8 mouse cellular contexts compared by ENCODE assay signal in genomic region chr7:27797906-27798811, GRCm38 (mm10). TPM values are rescaled to one million over a fixed set of nuclear protein-coding genes. Genes with fewer than 3 reads are reported as not detected.
DNase-seq lines count a peak whose midpoint lies in the region; ATAC-seq and TF ChIP-seq lines count a peak whose summit lies in the region.

No protein-coding gene starts in this region.

- no peak overlapping the region for H3K4me3 ChIP-seq in lung, embryonic 14.5 days (ENCODE audit: low read depth, low read length)
- peak overlapping the region; percentile 30 for H3K4me3 ChIP-seq in forebrain, embryonic 10.5 days
- peak overlapping the region; percentile 35; the same call in 1 of the 2 replicates for H3K4me3 ChIP-seq in limb, embryonic 10.5 days
- H3K4me3 ChIP-seq in stomach, embryonic 14.5 days (ENCODE audit: low read depth, low read length), result no peak overlapping the region

- H3K4me2 ChIP-seq in lung, embryonic 14.5 days, result peak overlapping the region; percentile 37
- H3K4me2 ChIP-seq in stomach, embryonic 14.5 days (replicated peaks; ENCODE audit: low read depth, low read length), result 0 out of 2 replicates have a peak overlapping the region, but pooled peaks have one; percentile 16

- H3K27me3 ChIP-seq in lung, embryonic 14.5 days (ENCODE audit: insufficient read depth, low read length), result no peaks in the 10 kb centered on the region
- H3K27me3 ChIP-seq in forebrain, embryonic 10.5 days (ENCODE audit: poor library complexity, severe bottlenecking), result no peaks in the 10 kb centered on the region
- H3K27me3 ChIP-seq in limb, embryonic 10.5 days (ENCODE audit: low read depth, poor library complexity, severe bottlenecking), result no peaks in the 10 kb centered on the region
- H3K27me3 ChIP-seq in stomach, embryonic 14.5 days (ENCODE audit: control insufficient read depth, insufficient read depth, low read length), result no peaks in the 10 kb centered on the region

- DNase-seq in lung, embryonic 14.5 days, result peak; percentile 67
- DNase-seq in lung, postnatal 4 days, result no peak
- peak; percentile 78 for DNase-seq in forebrain, embryonic 10.5 days (ENCODE audit: extremely low spot score, low spot score)
- DNase-seq in limb, embryonic 10.5 days (ENCODE audit: low spot score), result peak; percentile 32
- DNase-seq in thymus, postnatal 25 days, result no peak
- no peak for DNase-seq in adrenal gland, postnatal 36 days
- DNase-seq in testis, postnatal 10 days (ENCODE audit: low spot score), result no peak

- H3K9ac ChIP-seq in lung, embryonic 14.5 days, result no peak overlapping the region
- H3K9ac ChIP-seq in stomach, embryonic 14.5 days (replicated peaks; ENCODE audit: low read depth, low read length), result no peak overlapping the region

- no peaks in the 10 kb centered on the region for H3K36me3 ChIP-seq in lung, embryonic 14.5 days (ENCODE audit: insufficient read depth)
- peaks cover 7% of the 10 kb centered on the region; the same call in 1 of the 2 replicates for H3K36me3 ChIP-seq in forebrain, embryonic 10.5 days (replicated peaks)
- H3K36me3 ChIP-seq in limb, embryonic 10.5 days, result no peaks in the 10 kb centered on the region
- no peaks in the 10 kb centered on the region for H3K36me3 ChIP-seq in stomach, embryonic 14.5 days (ENCODE audit: control insufficient read depth, insufficient read depth, low read length)

- H3K9me3 ChIP-seq in lung, embryonic 14.5 days (ENCODE audit: low read depth, low read length), result no peaks in the 10 kb centered on the region
- peaks cover 6% of the 10 kb centered on the region for H3K9me3 ChIP-seq in forebrain, embryonic 10.5 days
- H3K9me3 ChIP-seq in limb, embryonic 10.5 days (replicated peaks), result no peaks in the 10 kb centered on the region
- no peaks in the 10 kb centered on the region for H3K9me3 ChIP-seq in stomach, embryonic 14.5 days (ENCODE audit: control insufficient read depth, low read depth, low read length)

- H3K27ac ChIP-seq in lung, embryonic 14.5 days (ENCODE audit: low read depth), result peak overlapping the region; percentile 72
- H3K27ac ChIP-seq in forebrain, embryonic 10.5 days, result peak overlapping the region; percentile 84
- H3K27ac ChIP-seq in limb, embryonic 10.5 days, result peak overlapping the region; percentile 68
- H3K27ac ChIP-seq in stomach, embryonic 14.5 days (ENCODE audit: low read length), result no peak overlapping the region; the same call in 1 of the 2 replicates

- peak; percentile 71 for ATAC-seq in lung, embryonic 14.5 days (ENCODE audit: insufficient read depth)
- ATAC-seq in stomach, embryonic 14.5 days (ENCODE audit: insufficient number of reproducible peaks, insufficient read depth, low FRiP score, low read depth), result peak; percentile 61; the same call in 1 of the 2 replicates

- peak; percentile 44 for TF ChIP-seq CTCF in lung, embryonic 14.5 days (IDR thresholded peaks at IDR 0.05; ENCODE audit: low read depth)

- 0 out of 2 replicates have a peak, but pooled peaks cover 2% of the 10 kb centered on the region for H3K4me1 ChIP-seq in lung, embryonic 14.5 days (ENCODE audit: insufficient read depth)
- H3K4me1 ChIP-seq in forebrain, embryonic 10.5 days, result peaks cover 62% of the 10 kb centered on the region
- peaks cover 11% of the 10 kb centered on the region for H3K4me1 ChIP-seq in limb, embryonic 10.5 days
- H3K4me1 ChIP-seq in stomach, embryonic 14.5 days (ENCODE audit: control insufficient read depth, insufficient read depth, low read length), result 0 out of 2 replicates have a peak, but pooled peaks cover 3% of the 10 kb centered on the region

- 23% methylated on average over 7 of the region's 8 CpGs for WGBS in lung, embryonic 14.5 days
- 24% methylated on average over 7 of the region's 8 CpGs for WGBS in forebrain, embryonic 10.5 days
- 40% methylated on average over 8 of the region's 8 CpGs for WGBS in limb, embryonic 10.5 days
- WGBS in stomach, embryonic 14.5 days, result 28% methylated on average over 7 of the region's 8 CpGs

RNA-seq across cellular contexts. Expression of gene Zfp626, which starts 8.8 kb away (rescaled TPM):
- polyA plus RNA-seq in lung, embryonic 14.5 days (2014; fragmentation: Nextera tagmentation; extraction: Ambion mirVana), result 1.9 and 2.1 TPM in 2 replicates
- 1.9 and 2.2 TPM in 2 replicates for polyA plus RNA-seq in forebrain, embryonic 10.5 days (2016; fragmentation: Nextera tagmentation; extraction: Ambion mirVana)
- polyA plus RNA-seq in limb, embryonic 10.5 days (2016; fragmentation: Nextera tagmentation; extraction: Ambion mirVana), result 1.7 and 1.9 TPM in 2 replicates
- polyA plus RNA-seq in stomach, embryonic 14.5 days (2014; fragmentation: Nextera tagmentation; extraction: Ambion mirVana), result 2.2 and 2.5 TPM in 2 replicates
- 1 to 10 TPM; 7.1 to 7.7 TPM for total RNA-seq in adrenal gland, postnatal 36 days (2021)

RNA-seq across cellular contexts. Expression of gene Zfp59, which starts 40.2 kb away (rescaled TPM):
- 9.9 and 10.2 TPM in 2 replicates for polyA plus RNA-seq in lung, embryonic 14.5 days (2014; fragmentation: Nextera tagmentation; extraction: Ambion mirVana)
- 9.7 and 11.6 TPM in 2 replicates for polyA plus RNA-seq in forebrain, embryonic 10.5 days (2016; fragmentation: Nextera tagmentation; extraction: Ambion mirVana)
- 8.6 and 11.0 TPM in 2 replicates for polyA plus RNA-seq in limb, embryonic 10.5 days (2016; fragmentation: Nextera tagmentation; extraction: Ambion mirVana)
- polyA plus RNA-seq in stomach, embryonic 14.5 days (2014; fragmentation: Nextera tagmentation; extraction: Ambion mirVana), result 9.5 and 9.6 TPM in 2 replicates
- 1 to 10 TPM; 3.1 to 4.1 TPM for total RNA-seq in adrenal gland, postnatal 36 days (2021)

RNA-seq across cellular contexts. Expression of gene Zfp607a, which starts 59.2 kb away (rescaled TPM):
- polyA plus RNA-seq in lung, embryonic 14.5 days (2014; fragmentation: Nextera tagmentation; extraction: Ambion mirVana), result 3.8 and 3.9 TPM in 2 replicates
- polyA plus RNA-seq in forebrain, embryonic 10.5 days (2016; fragmentation: Nextera tagmentation; extraction: Ambion mirVana), result 4.7 and 5.0 TPM in 2 replicates
- polyA plus RNA-seq in limb, embryonic 10.5 days (2016; fragmentation: Nextera tagmentation; extraction: Ambion mirVana), result 3.6 and 3.9 TPM in 2 replicates
- 5.5 and 6.0 TPM in 2 replicates for polyA plus RNA-seq in stomach, embryonic 14.5 days (2014; fragmentation: Nextera tagmentation; extraction: Ambion mirVana)
- total RNA-seq in adrenal gland, postnatal 36 days (2021), result 1 to 10 TPM; 4.6 to 5.4 TPM

Comparison
In these comparisons a context has a peak if more than half of its experiments do, and no peak if none do; other contexts are left out.
1. DNase-seq: peak in lung, embryonic 14.5 days (single experiment), forebrain, embryonic 10.5 days (single experiment) and limb, embryonic 10.5 days (single experiment); none in lung, postnatal 4 days (0 of 2), thymus, postnatal 25 days (single experiment), adrenal gland, postnatal 36 days (0 of 2) and testis, postnatal 10 days (single experiment).
2. H3K4me3 ChIP-seq: peak in forebrain, embryonic 10.5 days (single experiment) and limb, embryonic 10.5 days (single experiment); none in lung, embryonic 14.5 days (single experiment) and stomach, embryonic 14.5 days (single experiment).